Mouse (Mus musculus) heart, adult 2 months (tissue): ENCODE results near the gene Tmed6. TPM values are rescaled to one million over a fixed set of nuclear protein-coding genes. Genes with fewer than 3 reads are reported as not detected.

Experiments used
- DNase-seq, 2 experiments: peaks; one replicate each; pipeline ENCODE4 v3.0.0; 2021
- H3K27ac ChIP-seq: fragments of 200-600 bp; 2 replicates; pipeline ENCODE4 v1.8.1; 2022
- H3K27me3 ChIP-seq: fragments of 200-500 bp; 2 replicates; pipeline ENCODE4 v1.6.1; 2012; ENCODE audit warnings: mild to moderate bottlenecking, low read length, inconsistent platforms, mixed read lengths; ENCODE audit not compliant: control insufficient read depth, insufficient read depth
- H3K36me3 ChIP-seq: fragments of 200-500 bp; 2 replicates; pipeline ENCODE4 v1.6.1; 2012; ENCODE audit warnings: low read length, inconsistent platforms; ENCODE audit not compliant: control insufficient read depth, insufficient read depth
- H3K4me1 ChIP-seq: fragments of 200-500 bp; 2 replicates; pipeline ENCODE4 v1.6.1; 2011; ENCODE audit warnings: low read length; ENCODE audit not compliant: control insufficient read depth, insufficient read depth
- H3K4me3 ChIP-seq: fragments of 200-600 bp; 2 replicates; pipeline ENCODE4 v1.8.1; 2022
- H3K79me2 ChIP-seq: fragments of 200-500 bp; replicated peaks from 2 replicates; pipeline ENCODE4 v1.6.1; 2012; ENCODE audit warnings: mild to moderate bottlenecking, inconsistent platforms, low read length, moderate library complexity, mixed read lengths; ENCODE audit not compliant: control insufficient read depth, insufficient read depth
- H3K9ac ChIP-seq: fragments of 200-500 bp; 2 replicates; pipeline ENCODE4 v1.6.1; 2012; ENCODE audit warnings: low read depth, mild to moderate bottlenecking, control low read depth, inconsistent platforms, low read length, mixed read lengths
- CTCF ChIP-seq: fragments of 200-600 bp; IDR thresholded peaks from 2 replicates; pipeline ENCODE4 v1.8.1; 2022; ENCODE audit warnings: antibody characterized with exemption, mild to moderate bottlenecking, moderate library complexity
- EP300 ChIP-seq: fragments of 200-500 bp; IDR thresholded peaks from 2 replicates; pipeline ENCODE4 v1.6.1; 2011; ENCODE audit warnings: low read depth, low read length, control low read depth; ENCODE audit not compliant: insufficient read depth
- POLR2A ChIP-seq: fragments of 200-500 bp; IDR thresholded peaks from 2 replicates; pipeline ENCODE4 v1.6.1; 2011; ENCODE audit warnings: mild to moderate bottlenecking, low read depth, low read length, control low read depth; ENCODE audit not compliant: insufficient read depth
- WGBS: fragments of 180-500 bp; shearing (Covaris S2); methylation state at CpG from one replicate; pipeline ENCODE4 v1.1.7; 2018; 5-methylcytosine and 5-hydroxymethylcytosine counted together
- intact Hi-C: fragments of 180-260 bp; cut with DNase I; formaldehyde crosslinking; loops from one replicate; pipeline ENCODE4 v1.15.1; 2025
- microRNA-seq, 2 experiments: library from miRNA; unstranded; fragments of <30 nt; microRNA quantifications; one replicate each; pipeline ENCODE4 v1.2.0; 2021
- polyA plus RNA-seq: library from polyadenylated mRNA; depleted of rRNA; stranded (reverse); fragments of >200 nt; gene quantifications from 2 replicates; pipeline ENCODE4 v1.2.3, GENCODE M21; 2012; rRNA removed
- total RNA-seq, 2 experiments: library from RNA; stranded (reverse); gene quantifications; 2 replicates each; pipeline ENCODE4 v1.2.3; 2021

The Tmed6 gene
- total and polyA plus RNA-seq, 3 experiments = not detected

DNA sequence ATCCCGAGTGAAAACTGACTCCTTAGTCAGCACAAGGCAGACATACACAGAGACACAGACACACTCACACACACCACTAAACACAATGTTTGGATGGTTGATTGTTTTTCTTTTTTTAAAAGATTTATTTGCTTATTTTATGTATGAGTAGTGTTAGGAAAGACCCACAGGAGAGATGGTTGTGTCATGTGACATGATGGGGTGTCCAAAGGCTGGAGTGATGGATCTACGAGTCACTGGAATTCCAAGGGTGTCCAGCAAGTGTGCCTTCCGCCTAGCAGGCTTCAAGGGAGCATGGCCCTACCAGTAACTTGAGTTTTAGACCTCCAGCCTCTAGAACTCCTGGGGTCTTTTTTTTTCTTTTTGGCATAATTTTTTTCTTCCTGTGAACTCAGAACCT is 36.1 kb downstream of the Tmed6 start:
- no peaks in the 10 kb centered on the region for H3K27me3 ChIP-seq
- H3K9ac ChIP-seq = no peak overlapping the region
- peaks cover 2% of the 10 kb centered on the region; the same call in 1 of the 2 replicates for H3K79me2 ChIP-seq
- 81% methylated on average over 3 of the region's 3 CpGs for WGBS
- peaks cover 2% of the 10 kb centered on the region for H3K4me1 ChIP-seq
- DNase-seq = no peak
- no peaks in the 10 kb centered on the region; the same call in 1 of the 2 replicates for H3K36me3 ChIP-seq
- intact Hi-C loops = no loop called here
- H3K27ac ChIP-seq = no peak overlapping the region
- no peak for TF ChIP-seq CTCF
- no peak overlapping the region for H3K4me3 ChIP-seq

DNA sequence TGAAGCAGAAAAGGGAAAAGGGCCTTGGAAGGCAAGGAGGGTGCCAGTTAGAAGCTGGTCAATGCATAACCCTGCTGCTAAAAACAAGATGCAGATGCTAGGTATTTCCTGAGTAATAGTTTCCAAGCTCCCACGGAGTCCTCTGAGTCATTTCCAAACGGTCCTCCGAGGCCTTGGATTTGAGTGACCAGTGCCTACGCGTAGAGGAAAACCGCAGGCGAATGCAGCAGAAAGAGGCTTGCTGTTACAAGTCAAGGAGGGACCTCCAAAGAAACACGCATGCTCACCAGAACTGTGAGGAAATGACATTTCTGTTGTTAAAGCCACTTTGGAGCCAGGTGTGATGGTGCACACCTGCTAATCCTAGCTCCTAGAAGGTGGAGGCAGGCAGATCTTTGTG is 42.0 kb downstream of the Tmed6 start:
- no peaks in the 10 kb centered on the region for H3K27me3 ChIP-seq
- DNase-seq = no peak
- H3K9ac ChIP-seq = no peak overlapping the region
- no peaks in the 10 kb centered on the region for H3K4me1 ChIP-seq
- intact Hi-C loops = no loop called here
- no peaks in the 10 kb centered on the region for H3K79me2 ChIP-seq
- no peak overlapping the region for H3K27ac ChIP-seq
- no peaks in the 10 kb centered on the region for H3K36me3 ChIP-seq
- WGBS = 63% methylated on average over 8 of the region's 8 CpGs
- H3K4me3 ChIP-seq = no peak overlapping the region
- no peak for TF ChIP-seq EP300
- TF ChIP-seq POLR2A = no peak
- TF ChIP-seq CTCF = no peak

GRCm38 (mm10) chr8:107014915-107015314 is 50.5 kb downstream of the Tmed6 start:
- no peak for DNase-seq
- 77% methylated on average over 1 of the region's 1 CpGs for WGBS

GRCm38 (mm10) chr8:107012666-107013065 is 52.8 kb downstream of the Tmed6 start:
- H3K27me3 ChIP-seq = no peaks in the 10 kb centered on the region
- no peak for TF ChIP-seq POLR2A
- TF ChIP-seq CTCF = no peak
- TF ChIP-seq EP300 = no peak
- H3K4me1 ChIP-seq = no peaks in the 10 kb centered on the region
- intact Hi-C loops = no loop called here
- WGBS = 74% methylated on average over 2 of the region's 2 CpGs
- H3K9ac ChIP-seq = no peak overlapping the region
- no peak overlapping the region for H3K4me3 ChIP-seq
- no peak overlapping the region for H3K27ac ChIP-seq
- H3K36me3 ChIP-seq = no peaks in the 10 kb centered on the region
- DNase-seq = no peak
- H3K79me2 ChIP-seq = no peaks in the 10 kb centered on the region

More at GRCm38 (mm10) chr8:107014915-107015314, 50.5 kb downstream of the Tmed6 start:
- H3K27me3 ChIP-seq = no peaks in the 10 kb centered on the region
- intact Hi-C loops = no loop called here
- TF ChIP-seq EP300 (no peak), CTCF (no peak), POLR2A (no peak)
- H3K4me1 ChIP-seq = no peaks in the 10 kb centered on the region
- no peak overlapping the region for H3K4me3 ChIP-seq
- H3K36me3 ChIP-seq = no peaks in the 10 kb centered on the region
- H3K9ac ChIP-seq = no peak overlapping the region
- H3K79me2 ChIP-seq = no peaks in the 10 kb centered on the region
- H3K27ac ChIP-seq = no peak overlapping the region

Small RNAs within 50 kb of the gene (microRNA-seq; reads per million reads assigned to microRNA genes)
- 0.39 to 1.7 reads per million in 2 experiments for gene Mir7075

Other genes with a start within 250 kb of the Tmed6 start
- under 1 TPM; 0.66 to 0.70 TPM for gene Has3, start 195.4 kb downstream of the Tmed6 start, total RNA-seq
- 1.1 and 3.7 TPM in 2 replicates for gene Has3, start 195.4 kb downstream of the Tmed6 start, polyA plus RNA-seq
- 10 to 100 TPM; 21.3 to 22.3 TPM for gene Utp4, start 172.0 kb downstream of the Tmed6 start, total RNA-seq
- 17.8 and 25.2 TPM in 2 replicates for gene Utp4, start 172.0 kb downstream of the Tmed6 start, polyA plus RNA-seq
- 10 to 100 TPM; 10.0 to 10.7 TPM for gene Sntb2, start 129.9 kb downstream of the Tmed6 start, total RNA-seq
- gene Sntb2, start 129.9 kb downstream of the Tmed6 start, polyA plus RNA-seq = 4.5 and 8.8 TPM in 2 replicates
- 10 to 100 TPM; 57.1 to 58.3 TPM for gene Vps4a, start 34.4 kb downstream of the Tmed6 start, total RNA-seq
- gene Vps4a, start 34.4 kb downstream of the Tmed6 start, polyA plus RNA-seq = 32.3 and 53.6 TPM in 2 replicates
- gene Pdf, start 17.0 kb downstream of the Tmed6 start, total RNA-seq = 10 to 100 TPM; 60.6 to 64.8 TPM
- gene Pdf, start 17.0 kb downstream of the Tmed6 start, polyA plus RNA-seq = 56.0 and 68.7 TPM in 2 replicates
- gene Cog8, start 9.0 kb downstream of the Tmed6 start, total RNA-seq = 10 to 100 TPM; 17.9 to 18.7 TPM
- 17.2 and 26.5 TPM in 2 replicates for gene Cog8, start 9.0 kb downstream of the Tmed6 start, polyA plus RNA-seq
- gene Nip7, start 8.8 kb downstream of the Tmed6 start, total RNA-seq = 10 to 100 TPM; 19.4 to 27.3 TPM
- 19.7 and 27.9 TPM in 2 replicates for gene Nip7, start 8.8 kb downstream of the Tmed6 start, polyA plus RNA-seq
- 10 to 100 TPM; 11.1 to 11.2 TPM for gene Terf2, start 30.9 kb upstream of the Tmed6 start, total RNA-seq
- gene Terf2, start 30.9 kb upstream of the Tmed6 start, polyA plus RNA-seq = 6.0 and 8.9 TPM in 2 replicates
- 10 to 100 TPM; 38.8 to 41.1 TPM for gene Cyb5b, start 85.0 kb upstream of the Tmed6 start, total RNA-seq
- 33.2 and 50.8 TPM in 2 replicates for gene Cyb5b, start 85.0 kb upstream of the Tmed6 start, polyA plus RNA-seq
- 10 to 100 TPM; 22.5 to 25.0 TPM for gene Nfat5, start 227.8 kb upstream of the Tmed6 start, total RNA-seq
- gene Nfat5, start 227.8 kb upstream of the Tmed6 start, polyA plus RNA-seq = 12.5 and 25.4 TPM in 2 replicates